Mouse (Mus musculus): ENCODE measurements around the gene Fam71f2. TPM values are rescaled to one million over a fixed set of nuclear protein-coding genes. Genes with fewer than 3 reads are reported as not detected.

The Fam71f2 gene
- polyA plus RNA-seq, 1 experiment from 2014 or later: 0.24 TPM

GRCm38 (mm10) chr6:29259418-29259817, 20.0 kb upstream of the Fam71f2 start:
- no peak for ATAC-seq
- no peak overlapping the region for H3K4me2 ChIP-seq (replicated peaks)
- 83% methylated on average over 1 of the region's 1 CpGs for whole genome bisulfite sequencing

DNA sequence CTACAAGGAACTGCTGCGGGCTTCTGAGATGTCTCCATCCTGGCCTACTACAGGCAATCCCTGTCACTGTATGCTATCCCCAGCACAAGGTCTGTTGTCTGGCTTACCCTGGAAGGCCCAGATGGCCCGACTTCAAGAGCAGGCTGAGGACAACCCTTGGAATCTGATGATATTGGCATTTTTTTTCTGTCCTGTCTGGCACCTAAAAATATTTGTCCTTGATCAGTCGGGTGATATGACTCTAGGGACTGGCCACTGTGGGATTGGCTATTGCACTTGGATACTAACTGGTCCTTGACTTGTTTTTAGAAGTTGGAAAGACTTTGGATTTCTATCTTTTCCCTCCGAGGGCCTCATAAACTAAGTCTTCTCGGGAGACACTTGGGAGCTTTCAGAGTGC, 17.6 kb upstream of the Fam71f2 start:
- Histone ChIP-seq H3K27me3 (replicated peaks) (no peaks in the 10 kb centered on the region), H3K27ac (no peak overlapping the region), H3K36me3 (no peaks in the 10 kb centered on the region), H3K9ac (no peak overlapping the region), H3K4me3 (replicated peaks) (no peak overlapping the region), H3K9me3 (no peaks in the 10 kb centered on the region), H3K4me2 (replicated peaks) (no peak overlapping the region), H3K4me1 (replicated peaks) (no peaks in the 10 kb centered on the region)
- no peak for ATAC-seq
- 84% methylated on average over 5 of the region's 5 CpGs for WGBS

More at GRCm38 (mm10) chr6:29259418-29259817, 20.0 kb upstream of the Fam71f2 start:
- Histone ChIP-seq H3K27ac (no peak overlapping the region), H3K36me3 (no peaks in the 10 kb centered on the region), H3K4me3 (replicated peaks) (no peak overlapping the region), H3K9ac (no peak overlapping the region), H3K27me3 (replicated peaks) (no peaks in the 10 kb centered on the region), H3K9me3 (no peaks in the 10 kb centered on the region), H3K4me1 (replicated peaks) (no peaks in the 10 kb centered on the region)

GRCm38 (mm10) chr6:29263650-29264455, 15.5 kb upstream of the Fam71f2 start:
- Histone ChIP-seq H3K4me1 (replicated peaks) (no peaks in the 10 kb centered on the region), H3K36me3 (no peaks in the 10 kb centered on the region), H3K9ac (no peak overlapping the region), H3K27me3 (replicated peaks) (no peaks in the 10 kb centered on the region), H3K9me3 (no peaks in the 10 kb centered on the region), H3K4me2 (replicated peaks) (no peak overlapping the region), H3K4me3 (replicated peaks) (no peak overlapping the region), H3K27ac (no peak overlapping the region)
- WGBS: 65% methylated on average over 6 of the region's 6 CpGs
- no peak for ATAC-seq

DNA sequence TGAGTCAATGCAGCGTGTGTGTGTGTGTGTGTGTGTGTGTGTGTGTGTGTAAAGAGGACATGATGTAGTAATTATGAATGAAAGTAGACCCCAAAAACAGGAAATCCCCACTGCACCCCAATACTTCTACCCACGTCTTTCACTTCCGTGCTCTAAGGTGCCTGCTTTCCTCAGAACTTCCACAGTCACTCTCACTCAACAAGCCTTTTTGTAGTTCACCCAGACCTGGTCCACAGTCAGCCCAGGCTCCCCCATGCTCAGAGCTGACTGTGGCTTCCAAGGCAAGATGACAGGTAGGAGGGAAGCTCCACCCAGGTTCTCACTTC, 15.0 kb upstream of the Fam71f2 start:
- no peak overlapping the region for H3K4me2 ChIP-seq (replicated peaks)
- no peaks in the 10 kb centered on the region for H3K36me3 ChIP-seq
- no peaks in the 10 kb centered on the region for H3K9me3 ChIP-seq
- H3K9ac ChIP-seq: no peak overlapping the region
- no peaks in the 10 kb centered on the region for H3K4me1 ChIP-seq (replicated peaks)
- H3K27ac ChIP-seq: no peak overlapping the region
- no peak overlapping the region for H3K4me3 ChIP-seq (replicated peaks)
- 92% methylated on average over 3 of the region's 3 CpGs for WGBS
- H3K27me3 ChIP-seq (replicated peaks): no peaks in the 10 kb centered on the region
- no peak for ATAC-seq

DNA sequence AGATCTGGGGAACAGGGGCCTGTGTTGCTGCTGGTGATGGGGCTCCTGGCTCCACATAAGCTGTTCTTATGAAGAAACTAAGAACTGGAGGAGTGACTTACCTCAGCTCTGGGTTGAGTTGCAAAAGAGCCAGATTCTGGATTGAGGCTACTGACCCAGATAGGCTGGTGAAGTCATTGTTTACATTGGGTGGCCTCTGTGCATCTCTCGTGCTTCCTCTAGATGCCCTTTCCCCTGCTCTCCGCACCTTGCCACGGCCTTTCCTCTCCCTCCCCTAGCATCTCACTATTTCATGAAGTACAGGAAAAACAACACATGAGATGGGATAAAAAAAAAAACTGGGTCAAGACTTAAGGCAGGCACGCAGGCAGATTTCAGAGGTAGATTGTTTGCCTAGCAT, 12.5 kb upstream of the Fam71f2 start:
- Histone ChIP-seq H3K36me3 (no peaks in the 10 kb centered on the region), H3K4me1 (replicated peaks) (peaks cover 5% of the 10 kb centered on the region), H3K9me3 (no peaks in the 10 kb centered on the region), H3K9ac (no peak overlapping the region), H3K4me3 (replicated peaks) (no peak overlapping the region), H3K4me2 (replicated peaks) (no peak overlapping the region), H3K27me3 (replicated peaks) (no peaks in the 10 kb centered on the region), H3K27ac (no peak overlapping the region)
- WGBS: 39% methylated on average over 4 of the region's 4 CpGs
- ATAC-seq: no peak

DNA sequence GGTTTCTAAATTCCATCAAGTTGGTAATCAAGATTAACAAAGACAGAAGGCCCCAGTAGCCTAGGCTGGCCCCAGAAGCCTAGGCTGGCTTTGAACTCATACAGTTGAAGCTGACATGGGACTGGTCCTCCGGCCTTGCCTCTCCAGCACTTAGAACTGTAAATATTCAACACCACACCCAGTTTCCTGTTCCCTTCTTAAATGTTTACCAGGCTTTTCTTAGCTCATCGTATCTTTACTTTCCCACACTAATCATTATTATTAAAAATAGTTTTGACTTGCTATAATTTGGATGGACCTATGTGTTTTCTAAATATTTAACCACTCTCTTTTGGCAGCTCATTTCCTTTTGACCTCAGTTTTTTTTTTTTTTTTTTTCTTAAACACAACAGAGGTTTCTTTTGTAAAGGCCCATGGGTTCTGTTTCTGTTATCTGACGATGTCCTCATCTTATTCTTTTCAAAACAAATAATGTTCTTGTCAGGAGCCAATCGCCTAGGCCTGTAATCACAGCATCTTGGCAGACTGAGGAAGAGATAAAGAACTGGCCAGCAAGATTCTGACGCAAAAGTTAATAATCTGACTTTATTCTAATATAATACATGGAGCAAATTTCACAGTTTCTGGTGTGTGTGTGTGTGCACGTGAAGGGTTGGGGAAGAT, 10.3 kb upstream of the Fam71f2 start:
- Histone ChIP-seq H3K4me2 (replicated peaks) (no peak overlapping the region), H3K4me1 (replicated peaks) (peaks cover 11% of the 10 kb centered on the region), H3K36me3 (no peaks in the 10 kb centered on the region), H3K9ac (no peak overlapping the region), H3K9me3 (no peaks in the 10 kb centered on the region), H3K4me3 (replicated peaks) (no peak overlapping the region), H3K27ac (no peak overlapping the region), H3K27me3 (replicated peaks) (no peaks in the 10 kb centered on the region)
- ATAC-seq: no peak
- 61% methylated on average over 6 of the region's 6 CpGs for WGBS

GRCm38 (mm10) chr6:29270961-29271360, 8.4 kb upstream of the Fam71f2 start:
- H3K9ac ChIP-seq: no peak overlapping the region
- H3K4me3 ChIP-seq (replicated peaks): peak overlapping the region; percentile 11; the same call in 1 of the 2 replicates
- peak; percentile 52 for ATAC-seq
- 4% methylated on average over 8 of the region's 8 CpGs for WGBS
- no peak overlapping the region for H3K27ac ChIP-seq
- H3K9me3 ChIP-seq: no peaks in the 10 kb centered on the region
- peaks cover 11% of the 10 kb centered on the region for H3K4me1 ChIP-seq (replicated peaks)
- H3K27me3 ChIP-seq (replicated peaks): no peaks in the 10 kb centered on the region
- H3K4me2 ChIP-seq (replicated peaks): peak overlapping the region; percentile 44
- H3K36me3 ChIP-seq: no peaks in the 10 kb centered on the region; the same call in 1 of the 2 replicates

GRCm38 (mm10) chr6:29272312-29273072, 6.9 kb upstream of the Fam71f2 start, which contains the start of gene Hilpda:
Gene Hilpda, plus strand, starts transcription at chr6:29272488.
- peaks cover 11% of the 10 kb centered on the region for H3K4me1 ChIP-seq (replicated peaks)
- no peaks in the 10 kb centered on the region for H3K9me3 ChIP-seq
- H3K36me3 ChIP-seq: no peaks in the 10 kb centered on the region; the same call in 1 of the 2 replicates
- peak within 1 kb of the TSS; percentile 67 for H3K4me3 ChIP-seq (replicated peaks)
- ATAC-seq: peak; percentile 97
- peak within 1 kb of the TSS; percentile 74 for H3K9ac ChIP-seq
- under 1% methylated on average over 46 of the region's 46 CpGs for WGBS
- no peaks in the 10 kb centered on the region for H3K27me3 ChIP-seq (replicated peaks)
- H3K4me2 ChIP-seq (replicated peaks): peak within 1 kb of the TSS; percentile 79
- H3K27ac ChIP-seq: peak within 1 kb of the TSS; percentile 89

- Histone ChIP-seq H3K9ac (no peak overlapping the region), H3K9me3 (no peaks in the 10 kb centered on the region), H3K27me3 (replicated peaks) (no peaks in the 10 kb centered on the region), H3K4me1 (replicated peaks) (peaks cover 6% of the 10 kb centered on the region; the same call in 1 of the 2 replicates), H3K27ac (no peak overlapping the region), H3K36me3 (no peaks in the 10 kb centered on the region; the same call in 1 of the 2 replicates), H3K4me3 (replicated peaks) (no peak overlapping the region), H3K4me2 (replicated peaks) (no peak overlapping the region)
- WGBS: 77% methylated on average over 5 of the region's 5 CpGs
- no peak for ATAC-seq
Observed at GRCm38 (mm10) chr6:29276746-29277145, 2.6 kb upstream of the Fam71f2 start.

DNA sequence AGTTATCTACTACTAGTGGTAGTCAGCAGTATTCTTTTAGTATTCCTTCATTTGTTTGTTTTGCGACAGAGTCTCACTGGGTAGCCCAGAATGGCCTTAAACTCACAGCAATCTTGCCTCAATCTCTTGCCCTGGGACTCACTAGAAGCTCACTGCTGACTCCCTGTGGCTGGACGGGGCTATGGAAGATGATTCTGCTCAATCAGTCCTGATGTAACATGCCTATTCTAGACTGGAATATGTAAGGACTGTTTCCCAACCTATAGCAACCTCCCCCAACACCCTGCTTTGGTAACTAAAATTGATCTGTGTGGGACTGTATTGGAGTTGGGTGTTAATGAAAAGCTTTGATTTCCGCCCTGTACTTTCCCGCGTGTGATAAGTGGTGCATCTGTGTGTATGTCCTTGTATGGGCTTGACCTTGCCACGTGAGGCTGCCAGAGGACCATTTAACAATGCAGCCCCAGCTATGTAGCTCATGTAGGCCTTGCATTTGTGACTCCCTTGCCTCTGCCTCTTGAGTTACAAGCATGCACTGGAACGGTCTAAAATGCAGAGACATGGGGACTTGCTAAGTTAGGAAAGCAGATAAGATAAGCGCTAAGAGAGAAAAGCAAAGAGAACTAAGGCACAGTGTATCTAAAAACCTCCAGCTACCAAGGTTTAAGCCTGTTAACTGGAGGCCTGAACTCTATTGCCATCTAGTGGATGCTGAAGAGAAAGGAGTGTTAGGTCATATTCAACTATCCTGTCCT, 703 bp upstream of the Fam71f2 start:
- peak; percentile 80 for ATAC-seq
- WGBS: 26% methylated on average over 8 of the region's 8 CpGs
- Histone ChIP-seq H3K4me2 (replicated peaks) (no peak overlapping the region), H3K4me3 (replicated peaks) (no peak overlapping the region), H3K27me3 (replicated peaks) (no peaks in the 10 kb centered on the region), H3K27ac (no peak overlapping the region), H3K9ac (no peak overlapping the region), H3K4me1 (replicated peaks) (0 out of 2 replicates have a peak, but pooled peaks cover 1% of the 10 kb centered on the region), H3K9me3 (no peaks in the 10 kb centered on the region), H3K36me3 (no peaks in the 10 kb centered on the region; the same call in 1 of the 2 replicates)

- H3K27me3 ChIP-seq (replicated peaks): no peaks in the 10 kb centered on the region
- no peaks in the 10 kb centered on the region for H3K9me3 ChIP-seq
- no peak overlapping the region for H3K9ac ChIP-seq
- no peak for ATAC-seq
- 36% methylated on average over 7 of the region's 7 CpGs for WGBS
- no peak overlapping the region for H3K4me3 ChIP-seq (replicated peaks)
- H3K4me2 ChIP-seq (replicated peaks): no peak overlapping the region
- H3K36me3 ChIP-seq: no peaks in the 10 kb centered on the region
- no peaks in the 10 kb centered on the region for H3K4me1 ChIP-seq (replicated peaks)
- no peak overlapping the region for H3K27ac ChIP-seq
Observed at GRCm38 (mm10) chr6:29280671-29281070, 1.3 kb downstream of the Fam71f2 start.

DNA sequence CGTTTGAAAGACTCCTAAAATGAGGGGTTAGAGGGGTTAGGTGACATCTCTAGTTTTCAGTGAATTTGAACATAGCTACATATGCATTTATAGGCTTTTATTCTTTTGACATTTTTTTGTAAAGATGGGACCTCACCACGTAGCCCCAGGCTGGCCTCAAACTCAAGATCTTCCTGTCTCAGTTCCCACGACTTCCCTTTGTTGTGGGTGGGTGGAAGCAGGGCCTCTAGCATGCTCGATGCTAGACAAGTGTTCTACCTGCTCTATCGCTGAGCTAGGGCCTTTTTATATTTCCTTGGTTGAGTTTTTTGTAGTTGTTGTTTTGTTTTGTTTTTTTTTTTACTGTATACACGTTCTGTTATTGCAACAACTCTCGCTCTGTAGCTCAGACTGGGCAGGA, 7.5 kb downstream of the Fam71f2 start:
- 79% methylated on average over 7 of the region's 7 CpGs for WGBS
- H3K27me3 ChIP-seq (replicated peaks): no peaks in the 10 kb centered on the region
- H3K9ac ChIP-seq: no peak overlapping the region
- no peak overlapping the region for H3K27ac ChIP-seq
- ATAC-seq: no peak
- no peak overlapping the region for H3K4me3 ChIP-seq (replicated peaks)
- no peaks in the 10 kb centered on the region for H3K36me3 ChIP-seq
- H3K4me1 ChIP-seq (replicated peaks): no peaks in the 10 kb centered on the region
- H3K9me3 ChIP-seq: no peaks in the 10 kb centered on the region
- H3K4me2 ChIP-seq (replicated peaks): no peak overlapping the region
